Mouse (Mus musculus): ENCODE results near the gene Lin37.

The Lin37 gene

DNA sequence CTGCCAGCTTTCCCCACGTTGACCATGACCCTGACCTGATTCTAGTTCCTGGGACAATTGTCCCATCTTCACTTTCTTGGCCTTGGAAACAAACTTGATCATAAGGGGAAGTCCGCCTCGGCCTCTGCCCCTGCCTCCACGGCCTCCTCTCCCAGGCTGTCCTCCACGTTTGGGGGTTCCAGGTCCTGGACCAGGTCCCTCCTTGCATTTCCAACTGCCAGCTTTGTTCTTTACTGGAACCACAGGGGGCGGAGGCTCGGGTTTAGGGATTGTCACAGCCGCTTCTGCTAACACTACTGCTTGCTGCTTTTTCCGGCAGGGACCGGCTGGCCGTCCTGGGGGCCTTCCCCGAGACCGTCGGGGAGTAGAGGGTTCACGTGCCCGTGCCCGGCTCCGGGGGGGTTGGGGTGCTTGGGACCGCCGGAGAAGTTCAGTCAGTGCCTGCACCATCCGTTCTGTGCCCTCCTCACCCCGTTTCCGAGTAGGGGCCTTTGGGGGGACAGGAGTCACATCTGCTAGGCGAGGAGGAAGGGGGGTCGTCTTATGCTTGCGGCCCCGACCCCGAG lies 26.9 kb upstream of the Lin37 start:
- DNase-seq (ENCODE audit: low read depth, low spot score) = no peak

GRCm38 (mm10) chr7:30585170-30585569 lies 25.5 kb upstream of the Lin37 start:
- no peak for DNase-seq (ENCODE audit: low read depth, low spot score)

- DNase-seq (ENCODE audit: low read depth, low spot score) = no peak
These were observed 24.7 kb upstream of the Lin37 start for GRCm38 (mm10) chr7:30584339-30584738.

DNA sequence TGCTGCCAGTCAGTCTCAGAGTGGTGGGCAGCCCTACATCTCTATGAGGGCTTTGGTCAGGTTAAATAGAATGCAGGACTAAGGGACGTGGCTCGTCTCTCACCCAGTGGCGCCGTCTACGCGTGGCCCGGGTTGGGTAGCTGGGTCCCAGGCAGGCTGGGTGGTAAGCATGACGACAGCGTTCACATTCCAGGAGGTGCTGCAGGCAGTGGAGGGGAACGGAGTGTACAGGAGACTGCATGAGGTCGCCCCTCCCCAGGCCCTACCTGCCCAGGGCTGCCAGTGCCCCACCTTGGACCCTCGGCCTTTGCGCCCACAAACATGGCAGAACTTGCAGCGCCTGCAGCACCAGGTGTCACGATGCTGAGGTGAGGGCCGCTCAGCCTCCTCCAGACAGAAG lies 21.9 kb upstream of the Lin37 start:
- DNase-seq (ENCODE audit: low read depth, low spot score) = no peak

- no peak for DNase-seq (ENCODE audit: low read depth, low spot score)
These were observed 20.3 kb upstream of the Lin37 start for GRCm38 (mm10) chr7:30579950-30580349.

DNA sequence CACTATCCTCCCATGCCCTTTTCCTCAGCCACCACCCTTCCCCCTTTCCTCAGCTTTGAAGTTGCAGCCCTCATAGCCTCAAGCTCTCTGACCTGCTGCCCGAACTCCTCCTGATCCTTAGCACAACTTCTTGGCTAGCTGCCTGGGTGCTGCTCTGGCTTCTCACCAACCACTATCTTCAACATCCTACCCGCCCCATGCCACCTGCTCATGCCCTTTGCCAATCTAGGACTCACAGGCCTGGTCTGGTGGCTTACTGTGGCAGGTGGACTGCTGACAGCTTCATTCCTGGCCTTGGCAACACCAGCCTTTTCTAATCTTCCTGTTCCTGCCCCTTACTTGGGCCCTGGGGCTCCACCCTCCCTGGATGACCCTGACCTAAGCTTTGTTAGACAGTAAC lies 13.3 kb upstream of the Lin37 start:
- peak; percentile 81 for DNase-seq (ENCODE audit: low read depth, low spot score)

DNA sequence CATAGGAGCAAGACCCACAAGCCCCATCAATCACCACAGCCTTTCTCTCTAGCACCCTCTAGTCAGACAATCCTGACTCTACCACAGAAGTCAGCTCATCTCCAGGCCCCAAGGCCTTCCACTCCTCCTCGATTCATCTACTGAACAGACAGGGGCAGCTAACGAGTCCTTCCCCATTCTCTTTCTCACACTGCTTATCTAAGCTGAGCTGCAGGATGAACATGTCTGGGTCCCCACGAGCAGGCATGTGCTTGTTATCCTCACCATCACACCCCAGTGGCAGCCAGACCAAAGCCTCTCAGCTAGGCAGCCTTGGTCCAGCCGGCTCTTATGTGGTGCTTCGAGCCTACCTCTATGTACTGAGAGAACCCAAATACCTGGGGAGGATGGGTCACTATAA lies 12.8 kb upstream of the Lin37 start:
- DNase-seq (ENCODE audit: low read depth, low spot score) = no peak

DNA sequence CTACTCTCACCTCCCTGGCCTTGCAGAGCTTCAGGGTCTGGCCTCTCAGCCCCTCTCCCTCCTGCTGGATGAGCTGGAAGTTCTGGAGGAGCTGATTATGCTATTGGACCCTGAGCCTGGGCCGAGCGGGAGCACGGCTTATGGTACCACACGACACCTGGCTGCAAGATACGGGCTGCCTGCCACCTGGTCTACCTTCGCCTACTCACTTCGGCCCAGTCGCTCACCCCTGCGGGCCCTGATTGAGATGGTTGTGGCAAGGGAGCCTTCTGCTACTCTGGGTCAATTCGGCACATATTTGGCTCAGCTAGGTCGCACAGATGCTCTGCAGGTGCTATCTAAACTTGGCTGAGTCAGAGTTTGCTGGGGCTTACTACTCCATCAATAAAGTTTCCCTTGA lies 7.9 kb upstream of the Lin37 start:
- DNase-seq (ENCODE audit: low read depth, low spot score) = no peak

- DNase-seq (ENCODE audit: low read depth, low spot score) = no peak
These were observed 6.4 kb upstream of the Lin37 start for GRCm38 (mm10) chr7:30566033-30566432.

- no peak for DNase-seq (ENCODE audit: low read depth, low spot score)
These were observed 5.4 kb upstream of the Lin37 start, which contains the start of gene Igflr1 for GRCm38 (mm10) chr7:30564970-30565571. Igflr1 (plus strand) TSS chr7:30565427.

- DNase-seq (ENCODE audit: low read depth, low spot score) = peak; percentile 44
These were observed 4.3 kb upstream of the Lin37 start for GRCm38 (mm10) chr7:30563906-30564280.

- peak; percentile 99 for DNase-seq (ENCODE audit: low read depth, low spot score)
These were observed 3.7 kb upstream of the Lin37 start, which contains the start of the genes U2af1l4, Gm49396 and Psenen for GRCm38 (mm10) chr7:30563117-30563905. U2af1l4 (plus strand) TSS chr7:30563301. Gm49396 (plus strand) TSS chr7:30563344. Psenen (minus strand) TSS chr7:30563627.

GRCm38 (mm10) chr7:30562526-30563116 lies 3.0 kb upstream of the Lin37 start:
- peak; percentile 40 for DNase-seq (ENCODE audit: low read depth, low spot score)

- no peak for DNase-seq (ENCODE audit: low read depth, low spot score)
These were observed 658 bp upstream of the Lin37 start for GRCm38 (mm10) chr7:30560296-30560695.

DNA sequence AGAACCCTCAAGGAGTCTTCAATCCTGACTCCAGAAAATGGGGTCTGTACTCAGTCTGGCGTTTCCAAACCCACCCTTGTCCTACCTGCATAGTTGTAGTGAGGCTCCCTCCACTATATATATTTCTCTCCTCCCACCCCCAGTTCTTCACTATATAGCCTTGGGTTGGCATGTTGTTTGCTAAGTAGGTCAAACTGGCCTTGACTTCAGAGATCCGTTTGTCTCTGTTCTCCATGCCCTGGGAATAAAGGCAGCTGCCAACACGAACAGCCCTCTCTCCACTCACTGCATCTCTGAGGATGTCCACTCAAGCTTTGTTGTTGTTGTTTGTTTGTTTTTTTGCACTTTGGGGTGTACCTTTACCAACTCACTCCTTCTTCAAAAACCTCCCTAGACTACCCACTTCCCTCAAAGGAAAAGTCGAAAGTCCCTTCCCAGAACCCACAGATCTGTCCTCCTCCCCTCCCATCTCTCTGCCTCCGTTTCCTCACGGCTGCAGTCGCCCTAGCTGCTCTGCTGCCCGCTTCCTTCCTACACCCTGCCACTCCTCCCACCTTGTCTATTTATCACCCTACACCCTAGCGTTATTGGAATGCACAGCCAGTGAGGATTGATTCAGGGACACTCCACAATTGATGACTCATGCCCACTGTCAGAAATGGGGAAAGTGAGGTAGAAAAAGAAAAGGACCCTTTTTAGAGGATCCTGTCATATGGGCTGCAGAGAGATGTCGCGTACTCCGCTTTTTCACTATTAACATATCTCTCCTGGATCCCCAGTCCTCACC lies 789 bp downstream of the Lin37 start:
- peak; percentile 36 for DNase-seq (ENCODE audit: low read depth, low spot score)

GRCm38 (mm10) chr7:30557901-30558514 lies 1.6 kb downstream of the Lin37 start:
- peak; percentile 39 for DNase-seq (ENCODE audit: low read depth, low spot score)

DNA sequence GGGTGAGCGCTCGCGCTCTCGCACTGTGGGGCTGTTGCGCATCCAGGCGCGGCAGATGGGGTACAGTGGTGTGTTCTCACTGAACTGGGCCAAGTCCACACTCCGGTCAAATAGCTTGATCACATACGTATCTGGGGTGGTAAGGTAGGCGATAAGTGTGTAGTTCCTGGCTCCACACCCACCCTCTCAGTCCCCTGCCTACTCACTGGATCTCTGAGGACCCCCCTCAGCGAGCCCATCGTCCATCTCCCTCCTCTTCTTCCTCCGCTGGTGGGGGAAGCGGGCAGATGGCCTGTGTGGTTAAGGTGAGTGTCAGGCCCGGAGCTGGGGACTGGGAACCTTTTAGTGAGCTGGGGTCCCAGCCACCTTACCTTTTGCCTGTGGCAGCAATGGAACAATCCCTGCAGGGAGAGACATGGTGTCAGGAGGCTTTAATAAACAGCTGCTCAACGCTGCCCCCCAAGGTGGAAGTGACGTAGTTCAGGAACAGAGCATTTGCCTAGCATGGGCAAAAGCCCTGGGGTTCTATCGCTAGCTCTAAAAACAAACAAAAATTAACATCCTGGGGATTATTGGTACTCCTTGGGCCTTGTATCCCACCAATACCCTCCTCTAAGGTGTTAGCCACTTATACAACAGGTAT lies 2.6 kb downstream of the Lin37 start:
- DNase-seq (ENCODE audit: low read depth, low spot score) = no peak

- no peak for DNase-seq (ENCODE audit: low read depth, low spot score)
These were observed 5.6 kb downstream of the Lin37 start for GRCm38 (mm10) chr7:30553810-30554584.

DNA sequence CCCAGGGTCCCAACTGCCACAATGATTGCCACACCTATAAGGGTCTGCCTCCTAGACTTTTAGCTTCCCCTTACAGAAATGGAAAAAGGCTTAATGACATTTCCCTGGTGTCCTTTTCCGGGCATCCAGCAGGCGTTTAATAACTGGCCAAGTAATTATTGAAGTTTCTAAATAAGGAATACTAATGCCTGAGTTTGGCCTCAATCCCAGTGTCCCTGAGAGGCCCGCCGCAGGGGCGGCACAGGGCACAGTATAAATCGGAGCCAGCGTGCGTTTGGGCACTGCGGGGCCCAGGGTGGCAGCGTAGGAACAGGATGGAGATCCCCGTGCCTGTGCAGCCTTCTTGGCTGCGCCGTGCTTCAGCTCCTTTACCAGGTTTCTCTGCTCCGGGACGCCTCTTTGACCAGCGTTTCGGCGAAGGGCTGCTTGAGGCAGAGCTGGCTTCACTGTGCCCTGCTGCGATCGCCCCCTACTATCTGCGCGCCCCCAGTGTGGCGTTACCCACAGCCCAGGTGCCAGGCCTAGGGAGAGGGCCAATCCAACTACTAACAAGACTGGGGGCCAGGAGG lies 6.5 kb downstream of the Lin37 start:
- peak; percentile 59 for DNase-seq (ENCODE audit: low read depth, low spot score)

Measured in brain, adult 2 months (tissue).